Mouse (Mus musculus): ENCODE data around the gene Arid1b. TPM values are rescaled to one million over a fixed set of nuclear protein-coding genes. Genes with fewer than 3 reads are reported as not detected.

The Arid1b gene
- polyA plus RNA-seq, 1 experiment = 9.1 TPM

DNA sequence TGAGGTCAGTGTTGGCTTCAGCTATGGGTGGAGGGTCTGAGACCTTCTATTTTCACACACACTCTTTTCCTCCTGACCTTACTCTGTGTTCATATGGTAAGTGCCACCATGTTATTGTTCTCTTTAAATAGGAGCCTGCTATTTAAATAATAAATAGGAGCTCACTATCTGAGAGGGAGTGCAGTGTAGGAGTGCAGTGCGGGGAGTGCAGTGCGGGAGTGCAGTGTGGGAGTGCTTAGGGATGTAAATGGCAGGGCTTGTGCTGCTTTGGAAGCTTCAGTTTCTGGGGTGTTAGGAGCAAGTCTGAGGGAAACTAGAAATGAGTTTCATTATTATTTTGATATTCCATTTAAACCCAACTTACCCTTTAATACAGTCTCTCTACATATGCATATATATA lies 36.2 kb downstream of the Arid1b start:
- TF ChIP-seq MYOG (IDR thresholded peaks at IDR 0.05; ENCODE audit: control insufficient read depth, extremely low read depth, insufficient read length) = no peak
- TF ChIP-seq MYOD1 (IDR thresholded peaks at IDR 0.05; ENCODE audit: control insufficient read depth, insufficient read length, low read depth) = no peak
- no peak for TF ChIP-seq USF1 (IDR thresholded peaks at IDR 0.05; ENCODE audit: low read depth)
- TF ChIP-seq CTCF (IDR thresholded peaks at IDR 0.05; ENCODE audit: control insufficient read depth, insufficient read depth, insufficient read length) = no peak
- TF ChIP-seq MAX (IDR thresholded peaks at IDR 0.05) = no peak
- TF ChIP-seq FOSL1 (IDR thresholded peaks at IDR 0.05; ENCODE audit: insufficient read depth, low read length, poor library complexity, severe bottlenecking) = no peak
- no peak for TF ChIP-seq CEBPB (IDR thresholded peaks at IDR 0.05; ENCODE audit: low read depth)
- no peak overlapping the region for H3ac ChIP-seq (ENCODE audit: control insufficient read depth, insufficient read length, low read depth)
- H3K36me3 ChIP-seq (ENCODE audit: control insufficient read depth, insufficient read depth) = no peaks in the 10 kb centered on the region
- H3K4me3 ChIP-seq (ENCODE audit: insufficient read depth, poor library complexity, severe bottlenecking) = no peak overlapping the region
- peaks cover 64% of the 10 kb centered on the region for H3K79me3 ChIP-seq (ENCODE audit: low read depth)
- no peaks in the 10 kb centered on the region for H3K27me3 ChIP-seq (ENCODE audit: control insufficient read depth, insufficient read depth, insufficient read length)
- H3K79me2 ChIP-seq (ENCODE audit: control insufficient read depth, insufficient read depth) = peaks cover 91% of the 10 kb centered on the region

DNA sequence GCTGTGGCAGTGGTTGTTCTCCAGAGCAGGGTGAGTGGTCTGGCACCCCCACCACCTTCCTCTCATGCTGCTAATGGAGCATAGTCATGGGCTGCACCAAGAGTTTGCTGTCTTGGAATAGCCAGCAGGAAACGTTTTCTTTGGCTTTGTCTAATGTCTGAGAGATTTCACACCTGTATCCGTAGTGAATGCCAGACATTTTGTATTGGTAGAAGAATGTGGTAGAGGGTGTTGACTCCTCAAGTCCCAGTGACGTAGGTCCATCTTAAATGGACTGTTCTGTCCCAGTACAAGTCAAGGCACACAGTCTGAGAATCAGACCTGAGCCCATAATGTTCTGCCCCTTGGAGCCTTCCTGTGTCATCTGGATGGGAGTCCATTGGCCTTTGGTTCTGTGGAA lies 39.2 kb downstream of the Arid1b start:
- Histone ChIP-seq H3K27me3 (ENCODE audit: control insufficient read depth, insufficient read depth, insufficient read length) (no peaks in the 10 kb centered on the region), H3K79me3 (ENCODE audit: low read depth) (peaks cover 51% of the 10 kb centered on the region), H3K79me2 (ENCODE audit: control insufficient read depth, insufficient read depth) (peaks cover 91% of the 10 kb centered on the region), H3K36me3 (ENCODE audit: control insufficient read depth, insufficient read depth) (no peaks in the 10 kb centered on the region), H3ac (ENCODE audit: control insufficient read depth, insufficient read length, low read depth) (no peak overlapping the region), H3K4me3 (ENCODE audit: insufficient read depth, poor library complexity, severe bottlenecking) (no peak overlapping the region)
- TF ChIP-seq FOSL1 (IDR thresholded peaks at IDR 0.05; ENCODE audit: insufficient read depth, low read length, poor library complexity, severe bottlenecking) (no peak), USF1 (IDR thresholded peaks at IDR 0.05; ENCODE audit: low read depth) (no peak), MAX (IDR thresholded peaks at IDR 0.05) (no peak), CTCF (IDR thresholded peaks at IDR 0.05; ENCODE audit: control insufficient read depth, insufficient read depth, insufficient read length) (no peak), MYOG (IDR thresholded peaks at IDR 0.05; ENCODE audit: control insufficient read depth, extremely low read depth, insufficient read length) (no peak), CEBPB (IDR thresholded peaks at IDR 0.05; ENCODE audit: low read depth) (no peak), MYOD1 (IDR thresholded peaks at IDR 0.05; ENCODE audit: control insufficient read depth, insufficient read length, low read depth) (no peak)

DNA sequence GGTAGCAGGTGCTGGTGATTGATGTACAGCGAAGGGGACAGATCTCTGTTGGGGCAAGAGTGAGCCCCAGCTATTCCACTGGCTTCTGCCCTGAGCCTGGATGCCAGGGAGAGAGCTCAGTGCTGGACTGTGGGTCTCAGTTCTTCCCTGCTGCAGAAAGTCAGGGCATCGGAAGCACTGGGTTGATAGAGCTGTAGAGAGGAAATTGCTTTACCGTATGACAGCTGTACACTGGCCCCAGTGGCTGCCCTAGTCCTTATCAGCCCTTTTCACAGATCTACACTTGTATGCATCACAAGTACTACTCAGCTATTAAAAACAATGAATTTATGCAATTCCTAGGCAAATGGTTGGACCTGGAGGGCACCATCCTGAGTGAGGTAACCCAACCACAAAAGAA lies 40.1 kb downstream of the Arid1b start:
- H3K36me3 ChIP-seq (ENCODE audit: control insufficient read depth, insufficient read depth) = no peaks in the 10 kb centered on the region
- peaks cover 91% of the 10 kb centered on the region for H3K79me2 ChIP-seq (ENCODE audit: control insufficient read depth, insufficient read depth)
- TF ChIP-seq CEBPB (IDR thresholded peaks at IDR 0.05; ENCODE audit: low read depth) (no peak), MYOD1 (IDR thresholded peaks at IDR 0.05; ENCODE audit: control insufficient read depth, insufficient read length, low read depth) (no peak), MYOG (IDR thresholded peaks at IDR 0.05; ENCODE audit: control insufficient read depth, extremely low read depth, insufficient read length) (no peak), FOSL1 (IDR thresholded peaks at IDR 0.05; ENCODE audit: insufficient read depth, low read length, poor library complexity, severe bottlenecking) (no peak), CTCF (IDR thresholded peaks at IDR 0.05; ENCODE audit: control insufficient read depth, insufficient read depth, insufficient read length) (no peak), MAX (IDR thresholded peaks at IDR 0.05) (no peak), USF1 (IDR thresholded peaks at IDR 0.05; ENCODE audit: low read depth) (no peak)
- peaks cover 48% of the 10 kb centered on the region for H3K79me3 ChIP-seq (ENCODE audit: low read depth)
- no peaks in the 10 kb centered on the region for H3K27me3 ChIP-seq (ENCODE audit: control insufficient read depth, insufficient read depth, insufficient read length)
- H3ac ChIP-seq (ENCODE audit: control insufficient read depth, insufficient read length, low read depth) = no peak overlapping the region
- H3K4me3 ChIP-seq (ENCODE audit: insufficient read depth, poor library complexity, severe bottlenecking) = no peak overlapping the region

DNA sequence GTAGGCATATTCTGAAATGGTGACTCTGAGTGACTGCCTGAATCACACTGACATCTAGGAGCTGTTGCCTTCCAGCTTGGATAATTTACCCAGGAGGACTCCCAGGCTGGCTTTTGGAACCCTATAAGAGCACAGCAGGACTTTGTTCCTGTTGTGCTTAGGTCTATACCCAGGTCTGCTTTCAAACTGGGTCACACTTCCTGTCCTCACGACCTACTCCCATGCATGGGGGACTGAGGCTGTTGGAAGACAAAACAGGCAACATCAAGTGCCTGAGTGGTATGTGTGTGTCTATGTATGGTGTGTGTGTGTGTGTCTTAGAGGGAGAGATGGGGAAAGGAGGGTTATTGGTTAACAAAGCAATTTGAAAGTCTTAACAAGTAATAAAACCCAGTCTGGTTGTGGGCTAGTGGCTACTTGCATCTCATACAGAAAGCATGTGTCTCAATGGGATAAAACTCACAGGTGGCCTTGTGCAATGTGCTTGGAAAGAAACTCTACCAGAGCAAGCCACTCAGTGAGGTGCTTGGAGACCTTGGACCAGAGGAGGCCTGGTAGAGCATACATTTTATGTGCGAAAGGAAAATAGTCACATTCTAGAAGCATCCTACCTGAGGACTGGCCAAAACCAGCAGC lies 42.2 kb downstream of the Arid1b start:
- Histone ChIP-seq H3K79me3 (ENCODE audit: low read depth) (peaks cover 39% of the 10 kb centered on the region), H3K79me2 (ENCODE audit: control insufficient read depth, insufficient read depth) (peaks cover 79% of the 10 kb centered on the region), H3K36me3 (ENCODE audit: control insufficient read depth, insufficient read depth) (no peaks in the 10 kb centered on the region), H3K27me3 (ENCODE audit: control insufficient read depth, insufficient read depth, insufficient read length) (no peaks in the 10 kb centered on the region), H3K4me3 (ENCODE audit: insufficient read depth, poor library complexity, severe bottlenecking) (no peak overlapping the region), H3ac (ENCODE audit: control insufficient read depth, insufficient read length, low read depth) (no peak overlapping the region)
- TF ChIP-seq MAX (IDR thresholded peaks at IDR 0.05) (no peak), USF1 (IDR thresholded peaks at IDR 0.05; ENCODE audit: low read depth) (no peak)

DNA sequence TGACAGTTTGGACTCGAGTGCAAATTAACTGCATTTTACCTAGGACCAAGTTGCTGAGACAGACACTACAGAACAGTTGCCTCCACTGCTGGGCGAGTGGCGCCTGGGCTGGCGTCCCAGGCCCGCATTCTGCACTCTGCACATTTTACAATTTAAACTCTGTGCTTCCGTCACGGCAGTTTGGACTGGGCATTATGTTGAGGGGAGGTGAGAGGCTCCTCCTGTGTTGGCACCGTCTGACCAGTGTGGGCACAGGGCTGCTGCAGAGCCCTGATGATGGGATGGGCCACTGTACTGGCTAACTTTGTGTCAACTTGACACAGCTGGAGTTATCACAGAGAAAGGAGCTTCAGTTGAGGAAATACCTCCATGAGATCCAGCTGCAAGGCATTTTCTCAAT lies 43.1 kb downstream of the Arid1b start:
- Histone ChIP-seq H3ac (ENCODE audit: control insufficient read depth, insufficient read length, low read depth) (no peak overlapping the region), H3K79me2 (ENCODE audit: control insufficient read depth, insufficient read depth) (peaks cover 70% of the 10 kb centered on the region), H3K36me3 (ENCODE audit: control insufficient read depth, insufficient read depth) (no peaks in the 10 kb centered on the region), H3K27me3 (ENCODE audit: control insufficient read depth, insufficient read depth, insufficient read length) (no peaks in the 10 kb centered on the region), H3K4me3 (ENCODE audit: insufficient read depth, poor library complexity, severe bottlenecking) (no peak overlapping the region), H3K79me3 (ENCODE audit: low read depth) (peaks cover 39% of the 10 kb centered on the region)
- TF ChIP-seq MYOD1 (IDR thresholded peaks at IDR 0.05; ENCODE audit: control insufficient read depth, insufficient read length, low read depth) (no peak), CTCF (IDR thresholded peaks at IDR 0.05; ENCODE audit: control insufficient read depth, insufficient read depth, insufficient read length) (no peak), MYOG (IDR thresholded peaks at IDR 0.05; ENCODE audit: control insufficient read depth, extremely low read depth, insufficient read length) (no peak), MAX (IDR thresholded peaks at IDR 0.05) (no peak), USF1 (IDR thresholded peaks at IDR 0.05; ENCODE audit: low read depth) (no peak), FOSL1 (IDR thresholded peaks at IDR 0.05; ENCODE audit: insufficient read depth, low read length, poor library complexity, severe bottlenecking) (no peak), CEBPB (IDR thresholded peaks at IDR 0.05; ENCODE audit: low read depth) (no peak)

DNA sequence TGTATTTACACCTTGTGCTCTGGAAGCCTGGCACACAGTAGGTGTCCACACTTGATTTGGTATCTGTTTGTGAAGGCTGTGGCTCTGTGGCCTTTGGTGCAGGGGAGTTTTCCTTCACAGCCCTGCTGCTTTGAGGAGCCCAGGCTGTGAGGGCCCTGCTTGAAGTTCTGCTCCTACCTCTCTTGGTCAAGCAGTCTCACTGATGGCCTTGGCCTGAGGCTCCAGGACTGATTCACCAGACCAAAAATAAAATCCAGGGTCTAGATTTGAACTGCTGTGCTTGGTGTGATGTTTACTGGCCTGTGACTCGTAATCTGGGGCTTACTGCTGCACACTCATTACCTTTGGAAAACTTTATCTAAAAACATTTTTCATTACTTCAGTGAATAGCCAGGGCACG lies 45.7 kb downstream of the Arid1b start:
- Histone ChIP-seq H3K4me3 (ENCODE audit: insufficient read depth, poor library complexity, severe bottlenecking) (no peak overlapping the region), H3K36me3 (ENCODE audit: control insufficient read depth, insufficient read depth) (peaks cover 4% of the 10 kb centered on the region), H3ac (ENCODE audit: control insufficient read depth, insufficient read length, low read depth) (no peak overlapping the region), H3K79me2 (ENCODE audit: control insufficient read depth, insufficient read depth) (peaks cover 59% of the 10 kb centered on the region), H3K79me3 (ENCODE audit: low read depth) (peaks cover 35% of the 10 kb centered on the region), H3K27me3 (ENCODE audit: control insufficient read depth, insufficient read depth, insufficient read length) (no peaks in the 10 kb centered on the region)
- no peak for TF ChIP-seq MYOD1 (IDR thresholded peaks at IDR 0.05; ENCODE audit: control insufficient read depth, insufficient read length, low read depth)
- TF ChIP-seq CTCF (IDR thresholded peaks at IDR 0.05; ENCODE audit: control insufficient read depth, insufficient read depth, insufficient read length) = no peak
- no peak for TF ChIP-seq MYOG (IDR thresholded peaks at IDR 0.05; ENCODE audit: control insufficient read depth, extremely low read depth, insufficient read length)
- TF ChIP-seq CEBPB (IDR thresholded peaks at IDR 0.05; ENCODE audit: low read depth) = no peak
- TF ChIP-seq USF1 (IDR thresholded peaks at IDR 0.05; ENCODE audit: low read depth) = no peak
- TF ChIP-seq MAX (IDR thresholded peaks at IDR 0.05) = no peak
- no peak for TF ChIP-seq FOSL1 (IDR thresholded peaks at IDR 0.05; ENCODE audit: insufficient read depth, low read length, poor library complexity, severe bottlenecking)
